Mouse (Mus musculus) adrenal gland, postnatal 25 days (tissue): ENCODE measurements around the gene Lrguk. TPM values are rescaled to one million over a fixed set of nuclear protein-coding genes. Genes with fewer than 3 reads are reported as not detected.
A peak's percentile ranks its signal among the peaks of the same experiment; 100 is the strongest.

Experiments used
- DNase-seq: peaks from one replicate; pipeline ENCODE4 v3.0.0; 2021; ENCODE audit warnings: mixed read lengths
- total RNA-seq: library from RNA; stranded (reverse); gene quantifications from 2 replicates; pipeline ENCODE4 v1.2.3, GENCODE M21; 2021

Gene Lrguk
- total RNA-seq, 1 experiment from 2014 or later = 0.70 TPM

DNA sequence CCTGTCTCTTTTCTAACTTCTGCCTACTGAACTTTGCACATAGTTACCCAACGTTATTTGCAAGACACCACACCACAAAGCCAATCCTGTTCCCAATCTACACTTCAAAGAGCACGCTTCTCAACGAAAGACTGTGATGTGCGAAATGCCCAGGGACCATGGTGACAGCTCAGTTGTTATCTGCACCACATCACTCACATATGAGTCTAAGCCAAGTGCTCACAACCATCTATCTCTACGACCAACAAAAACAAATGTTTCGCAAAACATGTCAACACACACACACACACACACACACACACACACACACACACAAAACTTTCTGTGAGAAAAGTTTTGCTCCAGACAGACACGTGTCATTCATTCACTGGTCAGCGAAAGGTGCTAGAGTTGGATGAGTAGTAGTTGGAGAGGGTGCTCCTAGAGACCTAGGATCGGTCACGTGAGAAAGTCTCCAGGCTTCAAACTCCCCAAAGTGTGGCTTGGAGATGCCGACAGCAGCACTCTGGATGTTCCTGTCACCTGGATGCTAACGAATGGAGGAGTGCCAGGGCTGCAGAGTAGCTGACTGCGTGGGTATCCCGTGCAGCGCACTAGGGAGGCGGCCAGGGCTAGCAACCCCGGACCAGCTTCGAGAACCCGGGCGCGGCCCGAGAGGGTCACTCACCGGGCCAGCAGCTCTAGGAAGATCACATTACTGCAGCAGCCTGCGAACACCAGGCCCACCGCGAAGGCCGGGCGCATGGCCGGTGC, 147.0 kb downstream of the Lrguk start:
- DNase-seq = no peak

DNA sequence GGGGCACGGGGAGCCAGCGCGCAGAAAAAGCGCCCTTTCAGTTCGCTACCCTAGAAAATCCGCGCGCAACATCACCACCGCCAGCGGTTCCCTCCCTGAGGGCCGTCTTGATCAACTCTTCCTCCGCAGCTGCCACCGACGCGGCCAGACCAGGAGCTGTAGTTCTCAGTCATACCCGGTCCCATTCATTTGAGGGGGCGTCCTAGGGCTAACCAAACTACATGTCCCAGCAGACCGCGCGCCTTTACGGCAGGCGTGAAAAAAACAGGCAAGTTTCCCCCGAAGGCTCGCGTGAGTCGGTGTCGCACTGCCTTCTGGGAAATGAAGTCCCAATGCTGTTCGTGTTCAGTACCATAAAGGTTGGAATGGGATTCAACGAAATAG, 147.6 kb downstream of the Lrguk start, which contains the start of gene Slc35b4:
Slc35b4 (minus strand) TSS at position 248 of the 384 bp plus-strand sequence.
- peak; percentile 87 for DNase-seq

DNA sequence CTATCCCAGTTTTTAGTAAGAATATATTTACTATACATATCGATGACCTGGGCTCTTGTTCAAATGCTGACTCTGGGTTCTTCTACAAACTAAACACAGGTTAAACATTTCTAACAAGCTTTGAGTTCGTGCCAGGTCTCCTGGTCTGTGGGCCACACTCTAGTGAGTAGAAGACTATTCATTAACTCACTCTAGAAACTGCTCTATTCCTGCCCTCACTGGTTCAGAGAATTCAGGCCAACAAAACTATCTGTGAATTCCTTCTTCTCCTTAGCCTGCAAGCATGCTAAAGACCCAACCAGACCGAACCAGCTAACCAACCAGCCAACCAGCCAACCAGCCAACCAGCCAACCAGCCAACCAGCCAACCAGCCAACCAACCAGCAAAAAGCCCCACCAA, 149.8 kb downstream of the Lrguk start:
- no peak for DNase-seq

DNA sequence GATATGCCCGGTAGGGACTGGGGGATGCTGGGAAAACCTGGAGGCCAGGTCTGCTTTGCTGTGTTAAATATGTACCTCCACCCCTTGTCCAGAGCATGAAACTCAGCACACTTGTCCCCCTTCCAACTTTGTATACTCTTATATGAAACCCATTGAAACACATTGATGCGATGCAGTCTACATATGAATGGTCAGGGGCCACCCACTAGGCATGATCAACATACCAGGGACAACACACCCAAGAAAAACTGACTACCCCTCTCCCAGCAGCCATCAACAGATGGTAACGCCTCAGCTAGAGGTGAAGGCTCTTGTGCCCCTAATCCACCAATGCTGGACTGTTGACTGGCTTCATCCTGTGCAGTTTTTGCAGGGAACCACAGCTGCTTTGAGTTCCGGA, 150.7 kb downstream of the Lrguk start:
- no peak for DNase-seq

DNA sequence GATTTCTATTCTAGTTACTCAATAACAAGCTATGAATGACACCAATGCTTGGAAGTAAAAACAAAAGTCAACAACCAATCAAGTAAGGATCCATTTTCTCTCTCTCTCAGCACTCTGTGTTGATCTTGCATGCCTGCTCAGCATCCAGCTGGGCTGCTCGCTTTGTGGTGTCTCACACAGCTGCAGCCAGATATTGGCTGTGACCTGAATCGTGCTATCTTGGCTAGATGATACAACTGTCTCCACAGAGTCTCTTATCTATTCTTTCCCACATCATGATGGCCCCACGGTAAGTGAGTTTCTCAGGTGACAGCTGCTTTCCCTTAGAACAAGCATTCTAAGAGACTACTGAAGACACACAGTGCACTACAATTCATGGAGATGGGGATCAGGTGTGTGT, 152.7 kb downstream of the Lrguk start:
- no peak for DNase-seq

DNA sequence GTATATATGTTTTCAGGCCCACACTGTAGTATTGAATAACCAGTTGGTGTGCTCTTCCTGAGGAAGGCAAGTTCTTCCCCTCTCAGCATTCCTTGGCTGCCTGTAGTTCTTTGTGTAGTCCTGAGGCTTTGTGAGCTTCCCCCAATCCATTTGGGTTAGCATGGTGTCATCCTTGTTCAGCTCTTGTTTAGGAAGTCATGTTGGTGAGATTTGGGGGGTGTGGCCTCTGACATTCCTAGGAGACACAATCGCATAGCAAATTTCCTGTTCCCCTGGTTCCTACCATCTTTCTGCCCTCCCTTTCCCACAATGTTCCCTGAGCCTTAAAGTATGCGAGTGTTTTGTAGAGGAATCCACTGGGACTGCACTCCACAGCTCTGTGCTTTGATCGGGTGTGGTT, 154.1 kb downstream of the Lrguk start:
- no peak for DNase-seq

Other genes starting within 250 kb of the Lrguk start
- gene Slc35b4, start 147.7 kb downstream of the Lrguk start, total RNA-seq = 28.5 and 35.1 TPM in 2 replicates